Mouse (Mus musculus) embryo, embryonic 10 days (tissue): ENCODE measurements around the gene Ankrd33.
A peak's percentile ranks its signal among the peaks of the same experiment; 100 is the strongest.

Experiments used
- DNase-seq: peaks from one replicate; pipeline ENCODE4 v3.0.0-alpha.2; 2015; ENCODE audit warnings: low spot score

Ankrd33 gene

DNA sequence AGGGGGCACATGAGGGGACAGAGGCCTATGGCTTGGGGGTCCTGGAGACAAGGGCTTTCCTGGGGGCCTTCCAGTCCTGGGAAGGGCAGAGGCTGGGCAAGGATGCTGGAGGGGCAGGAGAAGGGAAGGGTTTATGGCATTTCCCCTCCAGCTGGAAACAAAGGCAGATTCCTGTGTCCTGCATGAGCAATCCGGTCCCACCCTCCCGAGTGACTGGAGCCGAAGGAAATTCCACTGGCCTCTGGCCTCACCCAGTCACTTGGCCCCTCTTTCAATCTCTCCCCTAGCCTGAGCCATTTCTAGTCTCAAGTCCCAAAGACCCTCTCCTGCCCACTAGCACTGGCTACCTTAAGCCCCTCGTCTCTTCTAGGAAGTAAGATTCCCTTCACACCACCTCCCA, 7.6 kb downstream of the Ankrd33 start:
- DNase-seq: no peak

DNA sequence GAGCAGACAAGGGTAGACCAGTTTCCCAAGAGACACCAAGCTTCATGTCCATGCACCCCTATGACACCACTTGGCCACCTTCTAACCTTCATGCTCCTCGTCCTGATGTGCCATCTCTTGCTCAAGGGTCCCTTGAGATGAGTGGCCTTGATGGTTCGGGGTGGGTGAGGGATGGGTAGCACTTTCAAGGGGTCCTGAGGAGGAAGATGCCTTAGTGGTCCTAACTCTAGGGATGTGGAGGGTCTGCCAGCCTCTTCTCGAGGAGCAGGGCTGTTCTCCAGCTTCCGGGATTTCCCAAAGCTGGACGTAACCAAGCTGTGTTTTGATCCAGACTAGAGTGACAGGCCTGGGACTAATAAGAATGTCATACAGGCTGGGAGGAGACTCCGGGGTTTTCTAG, 10.0 kb downstream of the Ankrd33 start:
- DNase-seq: no peak

DNA sequence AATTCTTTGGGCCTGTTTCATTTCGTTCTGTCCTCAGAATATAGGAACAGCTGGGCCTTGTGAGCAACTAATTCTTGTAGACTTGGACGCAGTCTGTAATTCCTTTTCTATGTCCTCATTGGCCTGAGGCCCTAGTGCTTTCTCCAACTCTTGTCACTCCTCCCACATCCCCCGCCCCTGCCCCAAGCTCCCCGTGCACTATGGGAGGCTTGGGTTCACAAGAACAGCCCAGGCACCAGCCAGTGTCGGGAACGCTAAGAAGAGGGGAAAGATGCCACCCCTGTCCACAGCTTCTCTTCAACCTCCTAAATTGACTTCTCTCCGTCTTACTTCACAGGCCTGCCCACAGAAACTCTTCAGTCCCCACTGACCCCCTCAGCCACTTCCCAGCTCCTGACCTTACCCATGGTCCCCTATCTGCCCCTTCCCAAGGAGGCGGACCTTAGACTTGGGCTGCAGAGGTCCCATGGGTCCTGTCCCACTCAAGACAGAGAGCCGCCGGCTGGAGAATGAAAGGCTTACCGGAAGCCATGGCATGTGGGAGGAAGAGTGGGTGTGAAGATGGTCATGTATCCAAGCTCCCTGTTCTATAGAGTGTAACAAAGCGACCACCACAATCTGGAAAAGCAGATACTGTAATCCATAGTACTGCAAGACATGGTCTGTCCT, 11.5 kb downstream of the Ankrd33 start:
- no peak for DNase-seq

GRCm38 (mm10) chr15:101128181-101129089, 12.9 kb downstream of the Ankrd33 start, which contains the start of gene Acvrl1:
Acvrl1 (plus strand) TSS chr15:101128522.
- DNase-seq: peak; percentile 34

DNA sequence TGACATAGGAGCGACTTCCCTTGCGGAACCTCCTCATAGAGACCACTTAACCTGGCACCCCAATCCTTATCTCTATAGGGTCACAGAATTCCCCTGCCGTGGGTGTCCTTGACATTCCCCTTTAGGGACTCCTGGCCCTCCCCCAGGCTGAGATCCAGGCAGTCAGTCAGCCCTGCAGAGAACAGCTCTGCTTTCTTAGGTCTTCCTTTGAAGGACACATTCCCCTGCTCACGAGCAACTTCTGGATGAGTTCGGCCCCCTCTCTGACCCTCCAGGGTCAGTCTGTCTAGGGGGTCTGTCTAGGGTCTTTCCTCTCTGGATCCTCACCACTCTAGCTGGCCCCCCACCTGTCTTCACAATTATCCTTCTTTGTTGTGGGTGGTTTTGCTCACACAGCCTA, 13.9 kb downstream of the Ankrd33 start:
- DNase-seq: no peak

DNA sequence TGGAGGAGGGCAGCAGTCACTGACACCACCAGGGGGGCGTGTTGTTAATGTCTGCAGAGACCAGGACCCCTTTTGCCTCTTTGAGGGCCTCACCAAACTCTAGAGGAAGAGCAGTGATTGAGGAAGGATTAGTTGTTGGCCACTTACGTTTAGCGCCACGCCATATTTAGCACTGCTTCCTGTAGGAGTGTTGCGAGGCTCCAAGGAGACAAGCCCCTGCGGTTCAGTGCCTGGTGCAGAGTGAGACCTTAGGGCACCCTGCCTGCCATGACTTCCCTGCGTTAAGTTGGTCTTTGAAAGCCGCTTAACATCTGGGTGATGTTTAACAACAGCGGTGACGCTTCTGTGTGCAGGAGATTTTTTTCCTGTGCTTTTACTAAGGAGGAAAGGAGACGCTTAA, 15.9 kb downstream of the Ankrd33 start:
- DNase-seq: no peak

DNA sequence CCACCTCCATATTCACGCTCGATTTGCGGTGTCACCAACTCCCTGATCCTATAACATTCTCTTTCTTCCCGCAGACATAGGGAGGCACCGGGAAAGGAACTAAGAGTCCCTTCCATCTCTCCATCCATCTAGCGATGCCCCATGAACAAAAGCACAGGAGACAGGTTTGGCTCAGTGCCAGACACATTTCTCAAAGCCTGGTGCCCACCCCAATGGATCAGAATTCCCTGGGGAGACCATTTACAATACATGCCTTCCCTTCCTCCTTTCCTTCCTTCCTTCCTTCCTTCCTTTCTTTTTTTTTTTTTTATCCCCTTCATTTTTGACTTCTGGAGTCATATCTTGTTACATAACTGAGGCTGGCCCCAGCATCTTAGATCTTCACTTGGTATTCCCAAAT, 16.5 kb downstream of the Ankrd33 start:
- no peak for DNase-seq

DNA sequence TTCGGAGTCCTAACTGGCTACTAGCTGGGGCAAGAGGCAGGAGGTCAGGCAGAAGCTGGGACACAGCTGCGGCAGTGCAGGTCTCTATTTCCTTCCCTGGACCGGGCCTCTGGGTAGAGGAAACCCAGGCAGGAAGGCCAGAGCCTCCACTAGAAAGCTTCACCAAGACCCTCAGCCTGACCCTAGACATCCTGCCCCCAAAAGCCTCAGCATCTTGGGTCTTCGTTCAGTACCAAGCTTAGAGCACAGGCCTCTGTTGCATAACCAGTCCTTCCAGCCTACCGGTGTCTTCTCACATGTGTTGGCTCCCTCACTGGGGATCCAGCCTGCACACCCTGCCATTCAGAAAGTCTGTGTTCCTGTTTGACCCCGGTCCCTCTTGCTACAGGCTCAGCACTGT, 17.2 kb downstream of the Ankrd33 start:
- no peak for DNase-seq

GRCm38 (mm10) chr15:101133993-101134704, 18.6 kb downstream of the Ankrd33 start:
- DNase-seq: peak; percentile 47

DNA sequence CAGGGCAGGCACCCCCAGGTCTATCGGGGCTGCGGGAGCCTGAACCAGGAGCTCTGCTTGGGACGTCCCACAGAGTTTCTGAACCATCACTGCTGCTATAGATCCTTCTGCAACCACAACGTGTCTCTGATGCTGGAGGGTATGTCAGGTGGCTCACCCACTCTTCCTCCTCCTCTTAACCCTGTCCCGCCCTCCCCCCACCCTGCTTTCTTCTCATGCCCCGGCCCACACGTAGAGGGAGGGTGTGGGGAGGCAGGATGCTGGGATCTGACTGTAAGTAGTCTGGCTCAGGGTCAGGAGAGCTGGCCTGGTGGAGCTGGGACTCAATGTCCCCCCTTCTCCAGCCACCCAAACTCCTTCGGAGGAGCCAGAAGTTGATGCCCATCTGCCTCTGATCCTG, 19.9 kb downstream of the Ankrd33 start:
- DNase-seq: no peak

- no peak for DNase-seq
Observed at GRCm38 (mm10) chr15:101137455-101137854, 21.9 kb downstream of the Ankrd33 start.

- no peak for DNase-seq
Observed at GRCm38 (mm10) chr15:101138675-101139074, 23.1 kb downstream of the Ankrd33 start.

- DNase-seq: peak; percentile 55
Observed at GRCm38 (mm10) chr15:101139885-101140284, 24.3 kb downstream of the Ankrd33 start.

DNA sequence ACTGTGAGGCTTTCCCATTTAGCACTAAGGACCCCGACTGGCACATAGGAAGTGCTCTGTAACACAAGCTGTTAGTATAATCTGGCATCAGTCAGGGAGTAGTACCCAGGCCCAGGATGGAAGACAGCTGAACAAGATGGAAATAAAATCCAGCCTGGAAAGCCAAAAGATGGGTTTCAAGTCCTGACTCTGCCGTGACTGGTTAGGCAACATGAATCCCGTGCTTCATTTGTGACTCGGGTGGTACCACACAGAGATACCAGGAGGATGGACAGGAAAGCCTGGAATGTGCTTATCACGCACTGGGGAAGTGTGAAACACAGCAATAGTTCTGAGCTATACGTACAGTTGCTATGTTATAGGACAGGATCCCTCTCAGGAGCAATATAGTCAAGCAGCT, 25.0 kb downstream of the Ankrd33 start:
- DNase-seq: no peak

DNA sequence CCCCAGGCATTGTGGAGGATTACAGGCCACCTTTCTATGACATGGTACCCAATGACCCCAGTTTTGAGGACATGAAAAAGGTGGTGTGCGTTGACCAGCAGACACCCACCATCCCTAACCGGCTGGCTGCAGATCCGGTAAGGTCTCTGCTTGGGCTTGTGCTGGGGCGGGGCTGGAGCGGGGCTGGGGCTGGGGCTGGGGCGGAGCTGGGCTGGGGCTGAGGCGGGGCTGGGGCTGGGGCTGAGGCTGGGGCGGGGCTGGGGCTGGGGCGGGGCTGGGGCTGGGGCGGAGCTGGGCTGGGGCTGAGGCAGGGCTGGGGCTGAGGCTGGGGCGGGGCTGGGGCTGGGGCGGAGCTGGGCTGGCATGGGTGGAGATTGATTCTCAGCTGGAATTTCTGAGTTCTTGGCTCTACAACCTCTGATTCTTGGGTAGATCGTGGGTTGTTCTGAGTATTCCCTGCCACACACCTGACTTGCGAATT, 25.5 kb downstream of the Ankrd33 start:
- DNase-seq: peak; percentile 49

- no peak for DNase-seq
Observed at GRCm38 (mm10) chr15:101142672-101143071, 27.1 kb downstream of the Ankrd33 start.

GRCm38 (mm10) chr15:101143494-101143893, 27.9 kb downstream of the Ankrd33 start:
- peak; percentile 59 for DNase-seq

DNA sequence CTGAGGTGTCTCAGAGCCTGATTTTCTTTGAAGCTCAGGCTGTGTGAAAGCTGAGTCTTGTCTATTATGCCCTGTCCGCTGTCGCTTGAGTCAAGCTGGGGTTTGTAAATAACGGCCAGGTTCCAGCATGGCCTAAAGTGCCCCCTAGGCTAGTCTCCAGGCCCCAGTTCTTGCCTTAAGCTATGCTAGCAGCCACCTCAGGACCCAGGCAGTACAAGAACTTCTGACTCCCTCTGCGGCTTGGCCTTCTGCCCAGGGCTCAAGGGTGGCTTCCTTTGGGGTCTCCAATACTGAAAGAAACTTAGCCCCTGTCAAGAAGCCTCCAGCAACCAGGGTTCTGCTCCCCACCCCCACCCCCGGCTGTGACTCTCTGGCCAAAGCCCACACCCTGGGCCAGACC, 28.6 kb downstream of the Ankrd33 start:
- DNase-seq: no peak

GRCm38 (mm10) chr15:101144779-101145178, 29.2 kb downstream of the Ankrd33 start:
- no peak for DNase-seq

GRCm38 (mm10) chr15:101145424-101146099, 30.0 kb downstream of the Ankrd33 start:
- DNase-seq: peak; percentile 99

DNA sequence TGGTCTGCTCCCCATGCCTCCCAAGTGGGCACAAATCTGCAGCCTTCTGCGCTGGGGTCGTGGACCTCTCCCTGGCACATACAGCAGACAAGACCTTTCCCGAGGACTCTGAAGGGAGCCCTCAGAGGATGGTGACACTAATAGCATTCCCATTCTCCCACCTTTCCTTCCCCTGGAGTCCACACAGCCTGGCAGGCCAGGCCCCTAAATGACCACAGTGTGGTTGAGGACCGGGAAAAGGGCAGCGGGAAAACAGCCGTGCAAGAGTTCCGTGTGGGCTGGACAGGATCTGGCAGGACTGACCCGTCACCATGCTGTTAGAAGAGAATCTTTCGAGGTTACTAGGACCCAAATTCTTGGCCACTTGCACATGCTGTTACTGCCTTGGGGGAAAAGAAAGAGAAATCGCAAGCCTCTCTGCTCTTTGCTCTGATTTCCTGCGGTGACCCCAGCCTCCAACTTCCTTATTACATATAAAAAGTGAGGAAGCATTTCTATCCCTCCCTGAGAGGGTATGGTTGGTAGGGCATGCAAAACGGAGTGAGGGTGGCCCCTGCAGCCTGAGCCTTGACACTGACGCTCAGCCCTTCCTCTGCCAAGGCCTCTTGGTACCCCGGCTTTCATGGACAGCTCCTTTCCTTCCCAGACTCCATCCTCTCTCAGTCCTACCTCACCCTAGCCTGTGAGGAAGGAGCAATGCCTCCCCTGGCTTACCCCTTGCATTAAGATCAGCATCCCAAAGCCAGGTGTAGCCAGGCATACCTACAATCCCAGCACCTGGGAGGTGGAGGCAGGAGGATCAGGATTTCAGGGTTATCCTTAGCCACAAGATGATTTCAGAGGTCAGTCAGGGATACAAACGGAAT, 30.8 kb downstream of the Ankrd33 start:
- DNase-seq: no peak
